Mouse (Mus musculus): ENCODE results near the gene Repin1. TPM values are rescaled to one million over a fixed set of nuclear protein-coding genes. Genes with fewer than 3 reads are reported as not detected.
A peak's percentile ranks its signal among the peaks of the same experiment; 100 is the strongest.
"Not testable (repeated sequence)": the region's sequence is repeated elsewhere in the genome, so short reads cannot be mapped to it uniquely, and the experiment has no call there.

Gene Repin1
- polyA plus RNA-seq, 1 experiment from 2014 or later, result 28.6 TPM

DNA sequence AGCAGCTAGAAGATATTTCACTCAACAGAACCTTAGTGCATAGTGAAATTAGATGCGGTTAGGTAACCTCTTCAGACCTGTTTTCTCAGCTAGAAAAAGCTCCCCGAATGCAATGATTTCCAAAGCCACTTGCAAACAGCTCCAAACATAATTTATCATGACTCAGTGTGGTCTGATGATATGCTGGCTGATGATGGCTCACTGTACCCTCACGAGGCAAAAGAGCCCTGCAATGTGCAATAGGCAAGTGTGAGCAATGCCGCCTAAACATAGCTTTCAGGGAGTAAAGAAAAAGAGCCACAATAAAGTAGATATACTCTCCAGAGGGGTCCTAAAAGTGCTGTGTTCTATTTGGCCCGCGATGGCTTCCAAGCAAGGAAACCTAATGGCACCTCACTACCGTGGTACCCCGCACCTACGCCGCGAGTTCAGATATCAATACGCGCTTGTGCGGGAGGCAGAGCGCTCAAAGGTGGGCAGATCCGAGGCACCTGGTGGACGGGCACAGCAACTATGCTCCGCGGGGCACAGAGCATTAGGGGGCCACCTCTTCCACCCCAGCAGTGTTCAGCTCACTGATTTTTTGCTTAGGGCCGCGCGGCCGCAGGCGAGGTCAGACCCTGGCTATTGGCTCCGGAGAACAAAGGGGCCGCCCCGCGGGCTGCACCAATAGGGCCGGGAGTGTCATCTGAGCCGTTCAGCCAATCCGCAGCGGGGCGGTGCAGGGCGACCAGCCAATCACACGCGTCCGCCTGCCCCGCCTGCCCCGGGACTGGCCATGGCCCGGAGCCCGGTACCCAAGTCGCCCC lies 7.8 kb downstream of the Repin1 start, which contains the start of gene Zfp775:
Zfp775 (plus strand) TSS at position 793 of the 809 bp plus-strand sequence.
- peak within 1 kb of the TSS; percentile 74 for H3K4me3 ChIP-seq (replicated peaks)
- ATAC-seq (ENCODE audit: insufficient number of reproducible peaks, low FRiP score, low TSS enrichment, low read depth), result peak; percentile 98
- H3K4me1 ChIP-seq, result peaks cover 8% of the 10 kb centered on the region
- H3K27ac ChIP-seq (replicated peaks), result peak within 1 kb of the TSS; percentile 78
- 4% methylated on average over 42 of the region's 42 CpGs for WGBS
- peaks cover 34% of the 10 kb centered on the region for H3K36me3 ChIP-seq
- peak within 1 kb of the TSS; percentile 95 for H3K4me2 ChIP-seq (replicated peaks)
- H3K9me3 ChIP-seq (replicated peaks), result peaks cover 16% of the 10 kb centered on the region
- no peaks in the 10 kb centered on the region for H3K27me3 ChIP-seq
- peak within 1 kb of the TSS; percentile 58 for H3K9ac ChIP-seq

DNA sequence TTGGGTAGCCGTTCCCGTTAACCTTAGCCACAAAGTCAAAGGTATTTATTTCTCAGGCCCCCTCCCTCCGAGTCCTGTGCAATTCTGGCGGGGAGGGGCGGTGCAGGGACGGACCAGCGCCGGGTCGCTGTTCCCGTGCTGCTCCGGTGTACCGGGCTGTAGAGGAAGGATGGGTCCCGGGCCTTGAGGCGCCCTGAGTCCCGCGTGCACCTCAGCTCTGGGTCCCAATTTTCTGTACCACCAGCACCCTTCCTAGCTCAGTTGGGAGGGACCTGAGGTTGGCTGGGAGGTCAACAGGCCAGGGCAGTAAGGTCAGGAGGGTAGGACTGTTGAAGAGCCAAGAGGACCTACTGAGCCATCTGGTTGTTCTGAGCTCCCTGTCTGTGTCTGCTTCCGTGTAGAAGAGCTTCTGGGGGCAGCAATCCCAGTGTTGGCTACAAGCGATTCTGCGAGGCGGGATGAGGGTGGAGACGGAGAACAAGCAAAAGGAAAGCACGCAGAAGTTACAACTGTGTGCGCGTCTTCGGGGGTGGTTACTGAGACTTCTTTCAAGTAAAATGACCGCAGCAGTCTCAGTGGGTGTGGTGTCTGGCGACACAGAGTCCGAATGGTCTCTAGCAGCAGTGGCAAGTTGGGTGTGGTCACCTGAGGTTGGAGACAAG lies 8.5 kb downstream of the Repin1 start:
- H3K9me3 ChIP-seq (replicated peaks), result peaks cover 8% of the 10 kb centered on the region
- peaks cover 8% of the 10 kb centered on the region for H3K4me1 ChIP-seq
- WGBS, result 1% methylated on average over 28 of the region's 28 CpGs
- ATAC-seq (ENCODE audit: insufficient number of reproducible peaks, low FRiP score, low TSS enrichment, low read depth), result peak; percentile 66
- H3K4me3 ChIP-seq (replicated peaks), result peak overlapping the region; percentile 74
- no peaks in the 10 kb centered on the region for H3K27me3 ChIP-seq
- peaks cover 27% of the 10 kb centered on the region for H3K36me3 ChIP-seq
- peak overlapping the region; percentile 78 for H3K27ac ChIP-seq (replicated peaks)
- H3K9ac ChIP-seq, result peak overlapping the region; percentile 58
- peak overlapping the region; percentile 95 for H3K4me2 ChIP-seq (replicated peaks)

GRCm38 (mm10) chr6:48608124-48608523 lies 14.4 kb downstream of the Repin1 start:
- Histone ChIP-seq H3K27ac (replicated peaks) (no peak overlapping the region), H3K9me3 (replicated peaks) (no peaks in the 10 kb centered on the region), H3K4me1 (peaks cover under 1% of the 10 kb centered on the region; the same call in 1 of the 2 replicates), H3K27me3 (no peaks in the 10 kb centered on the region), H3K4me3 (replicated peaks) (no peak overlapping the region), H3K9ac (no peak overlapping the region), H3K36me3 (no peaks in the 10 kb centered on the region), H3K4me2 (replicated peaks) (no peak overlapping the region)
- ATAC-seq (ENCODE audit: insufficient number of reproducible peaks, low FRiP score, low TSS enrichment, low read depth), result no peak
- WGBS, result 51% methylated on average over 2 of the region's 2 CpGs

DNA sequence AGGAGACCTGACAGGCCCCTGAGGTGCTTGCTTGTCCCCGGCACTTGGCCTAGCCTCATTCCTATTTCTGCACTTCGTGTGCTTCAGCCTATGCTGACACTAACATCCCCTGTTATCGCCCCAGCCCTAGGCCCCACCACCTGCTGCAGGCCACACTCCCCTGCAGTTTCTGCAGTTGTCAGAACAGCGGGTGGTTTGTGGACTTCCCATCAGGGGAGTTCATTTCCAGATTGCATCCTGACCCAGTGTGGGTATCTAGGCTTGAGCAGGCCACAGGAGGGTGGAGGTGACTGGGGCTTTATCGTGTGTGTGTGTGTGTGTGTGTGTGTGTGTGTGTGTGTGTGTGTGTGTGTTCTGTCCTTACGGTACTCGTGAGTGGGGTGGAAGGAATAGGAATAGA lies 15.8 kb downstream of the Repin1 start:
- H3K9ac ChIP-seq, result no peak overlapping the region
- WGBS, result 65% methylated on average over 7 of the region's 7 CpGs

DNA sequence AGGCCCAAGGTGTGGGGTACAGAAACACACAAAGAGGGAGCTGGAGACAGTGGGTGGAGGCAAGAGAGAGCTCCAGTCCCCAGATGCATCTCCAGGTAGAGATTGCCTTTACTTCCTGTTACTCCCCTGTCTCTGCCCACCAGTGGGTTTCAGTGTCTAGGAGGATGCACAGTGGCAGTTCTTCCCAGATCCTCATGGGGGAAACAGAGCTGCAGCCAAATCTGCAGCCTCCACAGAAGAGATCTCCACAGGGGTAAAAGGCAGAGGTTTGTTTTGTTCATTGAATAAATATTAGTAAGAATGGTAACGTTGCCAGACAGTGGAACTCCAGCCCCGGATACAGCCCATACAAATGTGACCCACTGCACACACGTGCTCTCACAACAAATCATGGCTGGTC lies 17.0 kb downstream of the Repin1 start:
- H3K4me3 ChIP-seq (replicated peaks), result no peak overlapping the region
- no peaks in the 10 kb centered on the region for H3K9me3 ChIP-seq (replicated peaks)
- ATAC-seq (ENCODE audit: insufficient number of reproducible peaks, low FRiP score, low TSS enrichment, low read depth), result no peak
- no peaks in the 10 kb centered on the region for H3K4me1 ChIP-seq
- H3K9ac ChIP-seq, result no peak overlapping the region
- no peak overlapping the region for H3K4me2 ChIP-seq (replicated peaks)
- H3K36me3 ChIP-seq, result peaks cover 10% of the 10 kb centered on the region
- H3K27ac ChIP-seq (replicated peaks), result no peak overlapping the region
- 88% methylated on average over 3 of the region's 3 CpGs for WGBS
- H3K27me3 ChIP-seq, result no peaks in the 10 kb centered on the region

More for the DNA sequence above, 15.8 kb downstream of the Repin1 start:
- no peak overlapping the region for H3K4me3 ChIP-seq (replicated peaks)
- H3K4me1 ChIP-seq, result no peaks in the 10 kb centered on the region
- no peaks in the 10 kb centered on the region for H3K27me3 ChIP-seq
- ATAC-seq (ENCODE audit: insufficient number of reproducible peaks, low FRiP score, low TSS enrichment, low read depth), result no peak
- H3K9me3 ChIP-seq (replicated peaks), result no peaks in the 10 kb centered on the region
- H3K27ac ChIP-seq (replicated peaks), result no peak overlapping the region
- no peak overlapping the region for H3K4me2 ChIP-seq (replicated peaks)
- peaks cover 8% of the 10 kb centered on the region for H3K36me3 ChIP-seq

GRCm38 (mm10) chr6:48613464-48613863 lies 19.8 kb downstream of the Repin1 start:
- Histone ChIP-seq H3K36me3 (peaks cover 10% of the 10 kb centered on the region), H3K9ac (no peak overlapping the region), H3K4me3 (replicated peaks) (no peak overlapping the region), H3K4me1 (no peaks in the 10 kb centered on the region), H3K27me3 (no peaks in the 10 kb centered on the region), H3K27ac (replicated peaks) (no peak overlapping the region), H3K4me2 (replicated peaks) (no peak overlapping the region), H3K9me3 (replicated peaks) (no peaks in the 10 kb centered on the region)
- 86% methylated on average over 4 of the region's 4 CpGs for WGBS
- no peak for ATAC-seq (ENCODE audit: insufficient number of reproducible peaks, low FRiP score, low TSS enrichment, low read depth)

- no peaks in the 10 kb centered on the region for H3K27me3 ChIP-seq
- no peak overlapping the region for H3K27ac ChIP-seq (replicated peaks)
- no peak overlapping the region for H3K9ac ChIP-seq
- no peaks in the 10 kb centered on the region for H3K4me1 ChIP-seq
- ATAC-seq (ENCODE audit: insufficient number of reproducible peaks, low FRiP score, low TSS enrichment, low read depth), result no peak
- no peaks in the 10 kb centered on the region for H3K9me3 ChIP-seq (replicated peaks)
- 93% methylated on average over 5 of the region's 5 CpGs for WGBS
- H3K4me2 ChIP-seq (replicated peaks), result no peak overlapping the region
- no peak overlapping the region for H3K4me3 ChIP-seq (replicated peaks)
- H3K36me3 ChIP-seq, result peaks cover 20% of the 10 kb centered on the region
These were observed 21.1 kb downstream of the Repin1 start for GRCm38 (mm10) chr6:48614756-48615155.

DNA sequence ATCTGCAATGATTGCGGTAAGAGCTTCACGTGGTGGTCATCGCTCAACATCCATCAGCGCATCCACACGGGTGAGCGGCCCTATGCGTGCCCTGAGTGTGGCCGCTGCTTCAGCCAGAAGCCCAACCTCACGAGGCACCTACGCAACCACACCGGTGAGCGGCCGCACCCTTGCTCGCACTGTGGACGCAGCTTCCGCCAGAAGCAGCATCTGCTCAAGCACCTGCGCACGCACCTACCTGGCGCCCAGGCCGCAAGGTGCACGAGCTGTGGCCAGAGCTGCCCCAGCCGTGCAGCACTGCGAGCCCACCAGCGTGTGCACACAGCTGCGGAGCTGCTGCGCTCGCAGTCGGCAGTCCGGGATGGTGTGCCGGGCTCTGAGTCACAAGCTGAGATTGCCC lies 26.3 kb downstream of the Repin1 start:
- 95% methylated on average over 30 of the region's 30 CpGs for WGBS
- peaks cover 21% of the 10 kb centered on the region for H3K36me3 ChIP-seq

GRCm38 (mm10) chr6:48622186-48622843 lies 28.6 kb downstream of the Repin1 start:
- not testable (repeated sequence) for H3K27ac ChIP-seq (replicated peaks); H3K9me3 ChIP-seq (replicated peaks); H3K4me1 ChIP-seq; H3K4me2 ChIP-seq (replicated peaks); H3K4me3 ChIP-seq (replicated peaks); H3K9ac ChIP-seq; ATAC-seq (ENCODE audit: insufficient number of reproducible peaks, low FRiP score, low TSS enrichment, low read depth)
- Histone ChIP-seq H3K36me3 (peaks cover 21% of the 10 kb centered on the region), H3K27me3 (peaks cover 14% of the 10 kb centered on the region)
- WGBS, result 78% methylated on average over 8 of the region's 8 CpGs

More for the DNA sequence above, 26.3 kb downstream of the Repin1 start:
- no peak overlapping the region for H3K4me2 ChIP-seq (replicated peaks)
- no peaks in the 10 kb centered on the region for H3K4me1 ChIP-seq
- no peaks in the 10 kb centered on the region for H3K9me3 ChIP-seq (replicated peaks)
- H3K9ac ChIP-seq, result no peak overlapping the region
- no peak overlapping the region for H3K27ac ChIP-seq (replicated peaks)
- H3K4me3 ChIP-seq (replicated peaks), result no peak overlapping the region
- no peaks in the 10 kb centered on the region for H3K27me3 ChIP-seq
- no peak for ATAC-seq (ENCODE audit: insufficient number of reproducible peaks, low FRiP score, low TSS enrichment, low read depth)

DNA sequence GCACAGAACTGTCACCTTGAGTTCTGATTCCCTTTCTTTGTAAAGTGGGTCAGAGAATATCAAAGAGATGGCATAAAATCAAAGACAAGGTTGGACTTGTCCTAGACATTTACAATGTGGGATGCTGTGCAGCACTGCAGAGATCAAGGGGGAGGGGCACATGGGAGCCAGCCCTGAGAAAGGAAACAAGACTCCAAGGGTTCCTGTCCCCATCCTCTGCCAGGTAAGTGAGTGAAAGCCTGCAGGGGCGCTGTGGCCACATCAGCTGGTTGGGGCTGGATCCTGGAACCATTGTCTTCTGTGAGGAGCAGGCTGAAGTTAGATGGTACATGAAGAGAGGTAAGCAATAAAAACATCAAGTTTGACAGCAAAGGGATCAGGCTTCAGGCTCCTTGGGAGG lies 29.8 kb downstream of the Repin1 start:
- H3K27ac ChIP-seq (replicated peaks), result no peak overlapping the region
- no peaks in the 10 kb centered on the region for H3K9me3 ChIP-seq (replicated peaks)
- no peak overlapping the region for H3K4me3 ChIP-seq (replicated peaks)
- no peak overlapping the region for H3K9ac ChIP-seq
- no peak for ATAC-seq (ENCODE audit: insufficient number of reproducible peaks, low FRiP score, low TSS enrichment, low read depth)
- peaks cover 11% of the 10 kb centered on the region for H3K4me1 ChIP-seq
- no peak overlapping the region for H3K4me2 ChIP-seq (replicated peaks)
- WGBS, result 28% methylated on average over 1 of the region's 1 CpGs
- peaks cover 21% of the 10 kb centered on the region for H3K36me3 ChIP-seq
- H3K27me3 ChIP-seq, result peaks cover 25% of the 10 kb centered on the region

GRCm38 (mm10) chr6:48626464-48626863 lies 32.8 kb downstream of the Repin1 start, which contains the start of gene AI854703:
Gene AI854703 (plus strand): TSS chr6:48626764.
- no peaks in the 10 kb centered on the region for H3K9me3 ChIP-seq (replicated peaks)
- peak within 1 kb of the TSS; percentile 18 for H3K9ac ChIP-seq
- H3K36me3 ChIP-seq, result no peaks in the 10 kb centered on the region; the same call in 1 of the 2 replicates
- H3K4me1 ChIP-seq, result peaks cover 23% of the 10 kb centered on the region
- peak within 1 kb of the TSS; percentile 94 for H3K4me2 ChIP-seq (replicated peaks)
- H3K27ac ChIP-seq (replicated peaks), result no peak within 1 kb of the TSS
- no peak for ATAC-seq (ENCODE audit: insufficient number of reproducible peaks, low FRiP score, low TSS enrichment, low read depth)
- peaks cover 45% of the 10 kb centered on the region for H3K27me3 ChIP-seq
- WGBS, result 31% methylated on average over 8 of the region's 8 CpGs
- peak within 1 kb of the TSS; percentile 52 for H3K4me3 ChIP-seq (replicated peaks)

Measured in embryonic facial prominence, embryonic 15.5 days (tissue).